Mouse (Mus musculus) midbrain, embryonic 15.5 days (tissue): ENCODE results near the gene Hopx. TPM values are rescaled to one million over a fixed set of nuclear protein-coding genes. Genes with fewer than 3 reads are reported as not detected.
A peak's percentile ranks its signal among the peaks of the same experiment; 100 is the strongest.

Experiments
- ATAC-seq: fragments of 200-750 bp; cut with Nextera tagmentation; replicated peaks from 2 replicates; pipeline ENCODE4 v1.8.0; 2017; ENCODE audit warnings: moderate TSS enrichment
- H3K27ac ChIP-seq: fragments of 300-500 bp; sonication (generic); 2 replicates; pipeline ENCODE4 v1.5.1; 2015; ENCODE audit warnings: mild to moderate bottlenecking, inconsistent platforms
- H3K27me3 ChIP-seq: fragments of 300-500 bp; sonication (generic); replicated peaks from 2 replicates; pipeline ENCODE4 v1.6.1; 2015; ENCODE audit warnings: inconsistent platforms
- H3K36me3 ChIP-seq: fragments of 300-500 bp; sonication (generic); replicated peaks from 2 replicates; pipeline ENCODE4 v1.6.1; 2015; ENCODE audit warnings: inconsistent platforms
- H3K4me1 ChIP-seq: fragments of 300-500 bp; sonication (generic); 2 replicates; pipeline ENCODE4 v1.6.1; 2015; ENCODE audit warnings: inconsistent platforms
- H3K4me2 ChIP-seq: fragments of 300-500 bp; sonication (generic); 2 replicates; pipeline ENCODE4 v1.6.1; 2015; ENCODE audit warnings: inconsistent platforms, mild to moderate bottlenecking, moderate library complexity
- H3K4me3 ChIP-seq: fragments of 300-500 bp; sonication (generic); 2 replicates; pipeline ENCODE4 v1.5.1; 2015; ENCODE audit warnings: mild to moderate bottlenecking, inconsistent platforms
- H3K9ac ChIP-seq: fragments of 300-500 bp; sonication (generic); 2 replicates; pipeline ENCODE4 v1.6.1; 2015; ENCODE audit warnings: mild to moderate bottlenecking, inconsistent platforms
- H3K9me3 ChIP-seq: fragments of 300-500 bp; sonication (generic); 2 replicates; pipeline ENCODE4 v1.6.1; 2016; ENCODE audit warnings: inconsistent platforms
- WGBS: fragments of 180-500 bp; shearing (Covaris S2); methylation state at CpG from one replicate; pipeline ENCODE4 v1.1.7; 2015; ENCODE audit warnings: mixed read lengths; 5-methylcytosine and 5-hydroxymethylcytosine counted together
- polyA plus RNA-seq: library from polyadenylated mRNA; unstranded; fragments of >200 nt; fragmentation: Nextera tagmentation; extraction: Ambion mirVana; gene quantifications from 2 replicates; pipeline ENCODE4 v1.2.1, GENCODE M21; 2015

The Hopx gene
- polyA plus RNA-seq, 1 experiment from 2014 or later = 0.74 TPM

DNA sequence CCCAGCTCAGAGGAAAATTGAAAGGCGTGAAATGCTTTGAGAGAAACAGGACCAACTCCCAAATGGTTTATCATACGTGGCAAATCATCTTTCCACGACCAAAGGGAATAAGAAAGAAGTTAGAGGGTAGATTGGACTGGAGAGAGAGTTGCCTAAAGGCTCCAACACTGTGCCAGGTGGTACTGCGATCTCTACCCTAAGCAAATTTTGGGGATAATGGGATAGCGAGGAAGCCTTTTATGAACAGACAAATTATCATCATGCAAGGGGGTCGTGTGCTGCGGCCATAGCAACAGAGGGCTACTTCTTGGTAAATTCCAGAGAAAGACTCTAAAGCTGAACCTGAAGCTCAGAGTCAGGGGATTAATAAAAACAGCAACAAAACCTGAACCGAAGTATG lies 21.0 kb downstream of the Hopx start:
- 18% methylated on average over 8 of the region's 8 CpGs for WGBS

DNA sequence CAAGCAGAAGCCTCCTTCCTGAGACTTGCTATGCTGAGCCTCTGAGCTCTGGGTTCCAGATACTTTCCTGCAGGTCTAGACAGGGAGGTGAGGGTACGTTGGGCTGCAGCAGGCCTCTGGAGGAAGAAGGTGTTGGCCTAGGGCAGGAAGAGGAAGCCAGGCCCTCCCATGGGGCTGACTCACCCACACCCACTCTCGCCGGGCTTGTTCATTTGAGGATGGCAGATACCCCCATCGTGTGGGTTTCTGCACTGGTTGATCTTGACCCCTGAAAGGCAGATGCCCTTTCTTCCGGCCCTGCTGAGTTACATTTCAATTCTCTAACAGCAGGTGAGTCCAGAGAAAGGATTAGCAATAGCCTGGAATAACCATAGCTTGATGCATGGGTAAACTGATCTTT lies 22.4 kb downstream of the Hopx start:
- no peak overlapping the region for H3K27ac ChIP-seq
- no peak overlapping the region for H3K9ac ChIP-seq
- no peaks in the 10 kb centered on the region for H3K36me3 ChIP-seq
- no peak overlapping the region for H3K4me3 ChIP-seq
- 82% methylated on average over 5 of the region's 5 CpGs for WGBS
- peaks cover 14% of the 10 kb centered on the region for H3K4me1 ChIP-seq
- no peak for ATAC-seq
- peaks cover 41% of the 10 kb centered on the region for H3K27me3 ChIP-seq
- H3K4me2 ChIP-seq = no peak overlapping the region
- H3K9me3 ChIP-seq = no peaks in the 10 kb centered on the region

More for the DNA sequence above, 21.0 kb downstream of the Hopx start:
- Histone ChIP-seq H3K4me3 (peak overlapping the region; percentile 57), H3K27ac (no peak overlapping the region), H3K36me3 (no peaks in the 10 kb centered on the region), H3K4me2 (peak overlapping the region; percentile 100), H3K27me3 (peaks cover 45% of the 10 kb centered on the region), H3K9me3 (no peaks in the 10 kb centered on the region), H3K4me1 (peaks cover 14% of the 10 kb centered on the region), H3K9ac (no peak overlapping the region)
- ATAC-seq = no peak; the same call in 1 of the 2 replicates

DNA sequence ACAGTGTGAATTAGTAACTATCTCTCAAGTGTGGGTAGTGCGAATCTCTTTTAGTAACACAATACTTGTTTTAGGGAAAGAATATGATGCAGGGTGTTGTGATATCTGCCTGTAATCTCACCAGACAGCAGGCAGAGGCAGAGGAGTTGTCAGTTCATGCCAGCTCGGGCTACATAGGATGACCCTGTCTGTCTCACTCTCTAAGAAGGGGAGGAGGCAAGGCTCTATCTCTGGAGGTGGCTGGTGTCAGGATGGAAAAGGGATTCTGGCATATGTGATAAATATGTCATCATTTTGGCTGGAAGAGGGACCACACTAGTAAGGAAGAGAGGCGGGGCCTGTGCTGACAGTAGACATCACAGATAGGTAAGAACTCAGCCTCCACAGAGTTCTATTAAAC lies 23.0 kb downstream of the Hopx start:
- Histone ChIP-seq H3K36me3 (no peaks in the 10 kb centered on the region), H3K27me3 (peaks cover 35% of the 10 kb centered on the region), H3K27ac (no peak overlapping the region), H3K4me1 (peaks cover 14% of the 10 kb centered on the region), H3K4me3 (no peak overlapping the region), H3K4me2 (no peak overlapping the region), H3K9ac (no peak overlapping the region), H3K9me3 (no peaks in the 10 kb centered on the region)
- no peak for ATAC-seq
- WGBS = 90% methylated on average over 3 of the region's 3 CpGs

DNA sequence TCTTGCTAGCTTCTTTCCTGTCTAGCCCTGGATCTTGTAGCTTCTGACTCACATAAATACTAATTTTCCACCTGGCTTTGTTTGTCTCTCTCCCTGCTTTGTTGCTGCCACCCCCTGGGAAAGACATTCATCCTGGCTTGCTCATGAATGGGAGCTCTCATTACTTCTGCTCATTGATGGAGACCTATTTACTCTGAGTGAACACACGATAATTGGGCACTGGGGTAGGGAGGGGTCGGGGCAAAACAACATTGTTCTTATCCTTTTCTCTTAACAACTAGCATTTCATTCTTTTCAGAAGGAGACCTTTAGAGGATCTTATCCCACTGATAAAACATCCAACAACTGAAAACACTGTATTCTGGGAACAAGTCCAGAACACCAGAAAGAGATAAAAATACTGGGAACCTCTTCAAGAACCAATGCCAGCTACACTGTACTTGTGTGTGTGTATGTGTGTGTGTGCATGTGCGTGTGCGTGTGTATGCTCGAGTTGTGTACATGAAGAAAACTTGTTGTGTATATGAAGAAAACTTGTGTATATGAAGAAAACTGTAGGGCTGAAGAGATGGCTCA lies 24.3 kb downstream of the Hopx start:
- no peak for ATAC-seq
- H3K27me3 ChIP-seq = peaks cover 23% of the 10 kb centered on the region
- no peak overlapping the region for H3K9ac ChIP-seq
- no peak overlapping the region for H3K4me3 ChIP-seq
- H3K4me1 ChIP-seq = peaks cover 14% of the 10 kb centered on the region
- H3K36me3 ChIP-seq = no peaks in the 10 kb centered on the region
- WGBS = 57% methylated on average over 5 of the region's 5 CpGs
- H3K27ac ChIP-seq = no peak overlapping the region
- no peaks in the 10 kb centered on the region for H3K9me3 ChIP-seq
- H3K4me2 ChIP-seq = no peak overlapping the region

DNA sequence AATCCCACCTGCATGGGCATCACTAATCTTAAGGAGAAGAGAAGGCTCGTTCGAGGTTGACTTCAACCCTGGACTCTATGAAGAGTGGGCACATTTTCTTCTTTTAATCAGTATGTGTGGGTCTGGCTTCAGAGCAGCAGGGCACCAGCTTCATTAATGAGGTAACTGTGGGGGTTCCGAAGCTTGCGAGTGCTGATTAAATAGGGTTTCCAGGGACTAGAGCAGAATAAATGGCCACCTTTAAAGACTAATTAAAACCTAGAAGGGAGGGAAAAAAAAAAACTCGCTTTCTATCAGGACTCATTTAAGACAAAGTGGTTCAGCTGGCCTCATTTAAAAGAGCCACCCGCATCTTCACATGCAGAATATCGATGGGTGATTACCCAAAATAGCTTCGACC lies 25.0 kb downstream of the Hopx start:
- Histone ChIP-seq H3K4me2 (no peak overlapping the region), H3K4me3 (no peak overlapping the region), H3K4me1 (peaks cover 10% of the 10 kb centered on the region), H3K9ac (no peak overlapping the region), H3K27ac (no peak overlapping the region), H3K36me3 (no peaks in the 10 kb centered on the region), H3K27me3 (peaks cover 18% of the 10 kb centered on the region), H3K9me3 (no peaks in the 10 kb centered on the region)
- WGBS = 30% methylated on average over 8 of the region's 8 CpGs
- ATAC-seq = no peak

DNA sequence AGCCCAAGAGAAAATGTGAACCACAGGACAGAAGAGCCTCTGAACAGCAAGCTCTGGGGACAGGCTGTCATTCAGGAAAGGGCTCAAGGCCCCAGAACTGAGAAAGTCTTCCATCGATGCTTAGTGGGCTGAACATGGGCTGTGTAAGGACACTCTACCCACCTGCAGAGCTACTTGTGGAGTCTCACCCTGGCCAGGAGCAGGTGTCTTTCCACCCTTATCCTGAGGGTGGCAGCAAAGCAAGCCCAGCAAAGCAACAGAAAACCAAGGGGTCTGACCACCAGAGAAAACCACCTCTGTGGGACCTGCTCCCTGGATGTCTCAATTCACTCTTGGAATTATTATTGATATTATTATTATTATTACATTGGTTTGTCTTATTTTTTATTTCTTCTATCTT lies 25.6 kb downstream of the Hopx start:
- no peak overlapping the region for H3K9ac ChIP-seq
- H3K4me2 ChIP-seq = no peak overlapping the region
- H3K4me3 ChIP-seq = no peak overlapping the region
- ATAC-seq = no peak
- H3K9me3 ChIP-seq = no peaks in the 10 kb centered on the region
- peaks cover 5% of the 10 kb centered on the region for H3K4me1 ChIP-seq
- WGBS = 48% methylated on average over 1 of the region's 1 CpGs
- H3K36me3 ChIP-seq = no peaks in the 10 kb centered on the region
- H3K27ac ChIP-seq = no peak overlapping the region
- H3K27me3 ChIP-seq = peaks cover 15% of the 10 kb centered on the region; the same call in 1 of the 2 replicates

DNA sequence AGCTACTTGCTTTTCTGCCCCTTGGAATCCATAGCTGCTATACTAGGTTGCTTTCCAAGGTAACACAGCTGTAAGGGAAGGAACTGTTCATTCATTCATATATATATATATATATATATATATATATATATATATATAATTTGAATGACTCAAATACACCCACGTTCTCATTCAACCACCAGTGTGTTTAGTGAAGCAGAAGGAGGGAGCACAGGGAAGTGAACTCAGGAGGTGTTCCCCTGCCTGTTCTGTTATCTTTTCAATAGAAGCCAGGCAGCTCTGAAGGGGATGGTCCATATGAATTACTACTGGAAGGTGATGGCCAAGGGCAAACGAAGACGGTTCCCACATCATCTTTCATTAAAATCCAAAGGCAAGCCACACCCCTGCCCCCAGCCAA lies 27.8 kb downstream of the Hopx start:
- no peak for ATAC-seq
- no peak overlapping the region for H3K9ac ChIP-seq
- 0 out of 2 replicates have a peak, but pooled peaks cover 7% of the 10 kb centered on the region for H3K27me3 ChIP-seq
- H3K4me1 ChIP-seq = no peaks in the 10 kb centered on the region; the same call in 1 of the 2 replicates
- 77% methylated on average over 3 of the region's 3 CpGs for WGBS
- no peak overlapping the region for H3K27ac ChIP-seq
- H3K4me3 ChIP-seq = no peak overlapping the region
- no peaks in the 10 kb centered on the region for H3K9me3 ChIP-seq
- H3K4me2 ChIP-seq = no peak overlapping the region
- H3K36me3 ChIP-seq = no peaks in the 10 kb centered on the region

DNA sequence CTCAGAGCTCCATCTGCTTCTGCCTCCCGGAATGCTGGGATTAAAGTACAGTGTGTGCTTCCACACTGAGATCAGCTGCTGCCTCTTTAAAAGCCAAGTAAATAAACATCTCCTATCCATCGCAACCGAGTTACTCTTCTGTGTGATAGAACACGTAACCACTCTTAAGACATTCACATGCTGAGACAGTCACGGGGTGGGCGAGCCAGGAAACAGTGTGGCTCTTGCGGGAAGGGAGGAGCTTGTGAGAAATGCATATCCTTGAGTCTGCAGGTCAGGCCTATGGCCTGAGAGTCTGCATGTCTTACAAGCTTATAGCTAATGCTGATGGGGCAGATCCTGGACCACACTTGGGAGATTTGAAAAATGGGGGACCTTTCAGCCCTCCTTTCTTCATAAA lies 28.4 kb downstream of the Hopx start:
- Histone ChIP-seq H3K27ac (no peak overlapping the region), H3K9ac (no peak overlapping the region), H3K9me3 (no peaks in the 10 kb centered on the region), H3K36me3 (no peaks in the 10 kb centered on the region), H3K27me3 (0 out of 2 replicates have a peak, but pooled peaks cover 7% of the 10 kb centered on the region), H3K4me1 (no peaks in the 10 kb centered on the region; the same call in 1 of the 2 replicates), H3K4me3 (no peak overlapping the region), H3K4me2 (no peak overlapping the region)
- ATAC-seq = no peak
- WGBS = 91% methylated on average over 7 of the region's 7 CpGs

DNA sequence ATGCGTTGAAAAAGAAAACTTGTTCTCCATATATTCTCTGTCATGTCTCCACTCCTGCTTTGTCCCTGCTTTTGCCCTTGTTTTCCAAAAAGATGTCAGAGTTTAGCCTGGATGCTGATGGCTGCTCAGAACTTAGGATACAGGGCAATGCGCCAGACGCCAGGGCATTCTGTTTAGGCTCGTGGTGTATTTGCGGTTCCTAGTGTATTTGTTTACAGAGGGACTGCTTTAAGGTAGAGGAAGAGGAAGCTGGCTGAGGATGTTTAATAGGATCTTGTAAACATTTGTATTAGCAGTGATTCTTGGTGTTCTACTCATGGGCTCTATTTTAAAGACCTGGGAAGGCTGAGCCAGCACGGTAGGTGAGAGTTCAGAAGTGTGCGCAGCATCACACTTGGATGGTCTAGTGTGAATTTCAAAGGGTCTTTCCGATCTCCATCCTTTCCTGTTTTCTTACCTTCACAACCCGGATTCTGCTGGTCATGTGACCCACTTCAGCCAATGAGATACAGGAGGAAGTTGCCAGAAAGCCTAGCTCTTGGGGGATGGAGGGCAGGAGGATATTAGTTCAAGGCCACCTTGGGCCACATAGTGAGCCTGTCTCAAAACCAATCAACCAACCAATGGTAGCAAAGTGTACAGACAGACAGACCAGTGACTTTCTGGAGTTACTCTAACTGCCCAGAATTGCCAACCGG lies 29.0 kb downstream of the Hopx start:
- H3K27ac ChIP-seq = no peak overlapping the region
- H3K9ac ChIP-seq = no peak overlapping the region
- H3K27me3 ChIP-seq = 0 out of 2 replicates have a peak, but pooled peaks cover 7% of the 10 kb centered on the region
- 91% methylated on average over 10 of the region's 10 CpGs for WGBS
- H3K36me3 ChIP-seq = no peaks in the 10 kb centered on the region
- no peaks in the 10 kb centered on the region for H3K9me3 ChIP-seq
- no peak overlapping the region for H3K4me3 ChIP-seq
- H3K4me2 ChIP-seq = no peak overlapping the region
- no peak for ATAC-seq
- no peaks in the 10 kb centered on the region; the same call in 1 of the 2 replicates for H3K4me1 ChIP-seq

DNA sequence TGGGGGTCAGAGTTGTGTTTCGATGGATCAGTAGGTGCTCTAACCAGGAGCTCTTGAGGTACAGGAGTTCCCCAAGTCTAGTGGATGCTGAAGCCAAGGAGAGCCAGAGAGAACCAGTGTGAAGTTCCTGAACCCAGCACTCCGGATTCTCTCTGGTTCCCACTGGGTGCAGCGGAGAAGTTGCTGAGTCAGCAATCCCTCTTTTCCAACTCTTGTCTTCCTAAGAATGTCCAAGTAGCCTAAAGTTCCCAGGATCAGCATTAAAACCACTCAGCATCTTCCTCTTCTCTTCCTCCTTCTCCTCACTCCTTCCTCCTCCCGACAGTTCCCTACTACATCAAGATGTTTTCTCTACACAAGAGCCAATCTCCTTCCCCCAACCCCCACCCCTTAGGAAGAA lies 30.5 kb downstream of the Hopx start:
- Histone ChIP-seq H3K4me1 (no peaks in the 10 kb centered on the region), H3K4me3 (no peak overlapping the region), H3K27me3 (0 out of 2 replicates have a peak, but pooled peaks cover 7% of the 10 kb centered on the region), H3K4me2 (no peak overlapping the region), H3K9me3 (no peaks in the 10 kb centered on the region), H3K27ac (no peak overlapping the region), H3K9ac (no peak overlapping the region), H3K36me3 (no peaks in the 10 kb centered on the region)
- 92% methylated on average over 4 of the region's 4 CpGs for WGBS
- ATAC-seq = no peak

DNA sequence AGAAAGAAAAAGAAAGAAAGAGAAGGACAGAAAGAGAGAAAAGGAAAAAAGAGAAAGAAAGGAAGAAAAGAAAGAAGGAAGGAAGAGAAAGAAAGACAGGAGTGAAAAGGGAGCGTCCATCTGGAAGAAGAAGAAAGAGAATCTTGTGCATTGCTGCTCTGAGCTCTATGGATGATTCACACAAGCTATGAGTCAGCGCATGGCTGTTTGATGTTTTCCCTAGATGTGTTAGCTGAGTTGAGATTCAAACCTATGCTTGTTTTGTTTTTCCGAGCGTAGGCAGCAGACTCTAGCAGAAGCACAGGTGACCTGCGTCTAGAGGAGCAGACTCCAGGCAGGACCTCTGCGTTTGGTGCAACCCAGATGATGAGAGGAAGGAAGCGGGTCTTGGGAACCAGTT lies 32.2 kb downstream of the Hopx start:
- H3K4me1 ChIP-seq = no peaks in the 10 kb centered on the region
- no peak overlapping the region for H3K9ac ChIP-seq
- H3K9me3 ChIP-seq = no peaks in the 10 kb centered on the region
- no peaks in the 10 kb centered on the region for H3K27me3 ChIP-seq
- ATAC-seq = no peak
- H3K4me3 ChIP-seq = no peak overlapping the region
- WGBS = 86% methylated on average over 7 of the region's 7 CpGs
- H3K4me2 ChIP-seq = no peak overlapping the region
- H3K27ac ChIP-seq = no peak overlapping the region
- no peaks in the 10 kb centered on the region for H3K36me3 ChIP-seq

DNA sequence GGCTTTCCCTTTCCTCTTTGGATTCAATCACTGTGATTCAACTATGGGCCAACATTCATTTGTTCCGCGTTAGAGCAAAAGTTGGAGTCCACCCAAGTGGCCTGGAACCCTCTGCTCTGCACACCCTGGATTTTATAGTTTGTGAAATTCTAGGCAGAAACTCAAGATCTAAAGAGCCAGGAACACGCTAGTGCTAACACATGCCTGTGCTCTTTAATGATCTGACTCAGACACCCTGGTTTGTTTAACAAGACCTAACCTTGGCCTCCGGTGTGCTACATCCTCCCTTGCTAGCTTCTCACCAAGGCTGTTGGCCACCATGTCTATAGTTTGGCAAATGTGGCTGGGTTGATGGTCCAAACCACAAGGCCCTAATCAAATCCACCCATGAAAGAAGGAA lies 34.2 kb downstream of the Hopx start:
- H3K36me3 ChIP-seq = no peaks in the 10 kb centered on the region
- no peaks in the 10 kb centered on the region for H3K27me3 ChIP-seq
- H3K27ac ChIP-seq = no peak overlapping the region
- no peak overlapping the region for H3K4me3 ChIP-seq
- no peaks in the 10 kb centered on the region for H3K4me1 ChIP-seq
- no peaks in the 10 kb centered on the region for H3K9me3 ChIP-seq
- H3K9ac ChIP-seq = no peak overlapping the region
- 94% methylated on average over 4 of the region's 4 CpGs for WGBS
- H3K4me2 ChIP-seq = no peak overlapping the region
- no peak for ATAC-seq

DNA sequence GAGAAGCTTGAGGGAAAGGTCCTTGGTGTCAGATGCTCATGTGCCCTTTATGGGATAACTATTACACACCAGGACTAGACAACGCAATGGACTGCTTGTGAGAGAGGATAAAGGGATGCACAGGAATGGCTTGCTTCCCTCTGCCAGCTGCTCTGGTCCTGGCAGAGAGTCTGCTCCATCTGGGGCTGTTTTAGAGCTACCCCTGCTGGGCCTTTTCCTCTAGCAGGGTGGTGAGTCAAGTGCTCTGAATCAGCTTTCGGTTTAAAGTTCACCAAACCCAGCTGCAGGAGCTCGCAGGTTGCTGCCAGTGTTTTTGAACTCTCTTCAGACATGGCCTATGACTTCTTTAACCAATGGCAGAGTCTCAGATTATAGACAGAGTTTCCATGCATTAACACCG lies 39.0 kb downstream of the Hopx start:
- H3K4me1 ChIP-seq = no peaks in the 10 kb centered on the region
- no peaks in the 10 kb centered on the region for H3K27me3 ChIP-seq
- H3K4me2 ChIP-seq = no peak overlapping the region
- no peak for ATAC-seq
- no peak overlapping the region for H3K4me3 ChIP-seq
- 92% methylated on average over 4 of the region's 4 CpGs for WGBS
- H3K36me3 ChIP-seq = no peaks in the 10 kb centered on the region
- H3K27ac ChIP-seq = no peak overlapping the region
- no peak overlapping the region for H3K9ac ChIP-seq
- H3K9me3 ChIP-seq = no peaks in the 10 kb centered on the region
